Mouse (Mus musculus) heart, embryonic 11.5 days (tissue): ENCODE data around the gene Iqschfp. TPM values are rescaled to one million over a fixed set of nuclear protein-coding genes. Genes with fewer than 3 reads are reported as not detected.

Experiments used
- ATAC-seq: fragments of 200-750 bp; cut with Nextera tagmentation; replicated peaks from 2 replicates; pipeline ENCODE4 v1.8.0; 2017; ENCODE audit warnings: moderate library complexity; ENCODE audit not compliant: insufficient number of reproducible peaks, low FRiP score, low TSS enrichment
- H3K27ac ChIP-seq: fragments of 300-500 bp; sonication (generic); 2 replicates; pipeline ENCODE4 v1.5.1; 2014; ENCODE audit warnings: mild to moderate bottlenecking, low read depth, low read length
- H3K27me3 ChIP-seq: fragments of 300-500 bp; sonication (generic); 2 replicates; pipeline ENCODE4 v1.6.1; 2014; ENCODE audit warnings: mild to moderate bottlenecking, low read length, mixed read lengths; ENCODE audit not compliant: control insufficient read depth, insufficient read depth
- H3K36me3 ChIP-seq: fragments of 300-500 bp; sonication (generic); 2 replicates; pipeline ENCODE4 v1.6.1; 2014; ENCODE audit warnings: mild to moderate bottlenecking, low read length, moderate library complexity, mixed read lengths; ENCODE audit not compliant: control insufficient read depth, insufficient read depth
- H3K4me1 ChIP-seq: fragments of 300-500 bp; sonication (generic); 2 replicates; pipeline ENCODE4 v1.6.1; 2014; ENCODE audit warnings: low read length; ENCODE audit not compliant: control insufficient read depth, insufficient read depth
- H3K4me2 ChIP-seq: fragments of 300-500 bp; sonication (generic); 2 replicates; pipeline ENCODE4 v1.6.1; 2014; ENCODE audit warnings: mild to moderate bottlenecking, moderate library complexity
- H3K4me3 ChIP-seq: fragments of 300-500 bp; sonication (generic); 2 replicates; pipeline ENCODE4 v1.5.1; 2014; ENCODE audit warnings: low read depth, low read length
- H3K9ac ChIP-seq: fragments of 300-500 bp; sonication (generic); 2 replicates; pipeline ENCODE4 v1.6.1; 2014; ENCODE audit warnings: mild to moderate bottlenecking, low read depth, low read length, moderate library complexity
- H3K9me3 ChIP-seq: fragments of 300-500 bp; sonication (generic); replicated peaks from 2 replicates; pipeline ENCODE4 v1.6.1; 2016; ENCODE audit warnings: low read length; ENCODE audit not compliant: control insufficient read depth
- WGBS: fragments of 180-500 bp; shearing (Covaris S2); extraction: QIAGEN DNeasy Blood & Tissue Kit; methylation state at CpG from one replicate; pipeline ENCODE4 v1.1.7; 2014; ENCODE audit not compliant: insufficient replicate concordance; 5-methylcytosine and 5-hydroxymethylcytosine counted together
- polyA plus RNA-seq: library from polyadenylated mRNA; unstranded; fragments of >200 nt; fragmentation: Nextera tagmentation; extraction: Ambion mirVana; gene quantifications from 2 replicates; pipeline ENCODE4 v1.2.1, GENCODE M21; 2014

The Iqschfp gene
- polyA plus RNA-seq, 1 experiment from 2014 or later = 0.26 TPM

DNA sequence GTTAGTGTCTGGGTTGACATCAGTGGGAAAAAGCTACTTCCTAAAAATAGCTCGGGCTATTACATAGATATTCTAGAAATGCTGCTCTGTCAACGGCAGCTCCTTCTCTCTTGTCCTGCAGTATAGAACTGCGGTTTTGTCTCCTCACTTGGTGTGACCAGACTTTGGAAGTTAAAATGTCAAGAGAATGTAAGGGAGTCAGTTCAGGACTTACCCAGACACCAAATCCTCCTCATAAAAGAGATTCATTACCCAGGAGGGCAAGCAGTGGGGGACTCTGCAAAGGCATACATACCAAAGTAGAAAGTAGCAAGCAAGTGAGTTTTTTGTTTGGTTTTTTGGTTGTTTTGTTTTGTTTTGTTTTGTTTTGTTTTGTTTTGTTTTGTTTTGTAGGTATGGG, 520.2 kb downstream of the Iqschfp start:
- H3K27ac ChIP-seq = no peak overlapping the region
- H3K9me3 ChIP-seq = no peaks in the 10 kb centered on the region
- H3K4me1 ChIP-seq = peaks cover 9% of the 10 kb centered on the region; the same call in 1 of the 2 replicates
- H3K4me3 ChIP-seq = no peak overlapping the region
- no peak for ATAC-seq
- H3K27me3 ChIP-seq = no peaks in the 10 kb centered on the region
- no peaks in the 10 kb centered on the region for H3K36me3 ChIP-seq
- H3K9ac ChIP-seq = no peak overlapping the region
- 24% methylated on average over 3 of the region's 3 CpGs for WGBS
- no peak overlapping the region for H3K4me2 ChIP-seq

DNA sequence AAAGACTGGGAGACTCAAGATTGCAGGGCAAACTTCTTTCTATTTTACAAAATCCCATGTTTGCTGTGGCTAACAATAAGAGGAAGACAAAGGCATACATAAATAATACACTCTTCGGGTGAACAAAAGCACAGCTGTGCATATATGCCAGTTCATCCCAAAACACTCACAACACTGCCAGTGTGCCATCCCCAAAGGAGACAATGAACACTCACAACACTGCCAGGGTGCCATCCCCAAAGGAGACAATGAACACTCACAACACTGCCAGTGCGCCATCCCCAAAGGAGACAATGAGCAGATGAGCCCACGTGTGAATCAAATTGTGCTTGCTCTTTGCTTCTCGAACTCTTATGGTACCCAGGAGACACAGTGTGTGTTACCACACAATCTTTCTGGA, 527.8 kb downstream of the Iqschfp start:
- H3K27me3 ChIP-seq = no peaks in the 10 kb centered on the region
- no peak overlapping the region for H3K4me3 ChIP-seq
- 78% methylated on average over 4 of the region's 4 CpGs for WGBS
- no peak overlapping the region for H3K9ac ChIP-seq
- no peak overlapping the region for H3K27ac ChIP-seq
- no peaks in the 10 kb centered on the region for H3K4me1 ChIP-seq
- no peak for ATAC-seq
- no peaks in the 10 kb centered on the region for H3K9me3 ChIP-seq
- H3K4me2 ChIP-seq = no peak overlapping the region
- no peaks in the 10 kb centered on the region for H3K36me3 ChIP-seq

DNA sequence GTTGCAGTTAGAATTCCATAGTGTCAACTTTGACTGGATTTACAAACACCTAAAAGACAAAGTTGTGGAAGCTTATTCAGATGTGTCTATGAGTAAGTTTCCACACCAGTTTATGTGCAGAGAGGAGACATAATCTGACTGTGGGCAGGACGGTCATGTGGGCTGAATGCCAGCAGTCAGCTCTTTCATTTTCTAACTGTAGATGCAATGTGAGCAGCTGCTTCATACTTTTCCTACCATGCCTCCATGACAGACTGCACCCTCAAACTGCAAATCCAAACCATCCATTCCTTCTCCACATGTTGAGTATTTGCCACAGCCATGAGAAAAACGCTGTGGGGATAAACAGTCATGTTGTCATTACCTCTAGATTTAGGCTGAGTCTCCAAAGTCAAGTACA, 528.9 kb downstream of the Iqschfp start:
- Histone ChIP-seq H3K36me3 (no peaks in the 10 kb centered on the region), H3K9ac (no peak overlapping the region), H3K27me3 (no peaks in the 10 kb centered on the region), H3K4me3 (no peak overlapping the region), H3K27ac (no peak overlapping the region), H3K9me3 (no peaks in the 10 kb centered on the region), H3K4me1 (no peaks in the 10 kb centered on the region), H3K4me2 (no peak overlapping the region)
- 75% methylated on average over 2 of the region's 2 CpGs for WGBS
- no peak for ATAC-seq

DNA sequence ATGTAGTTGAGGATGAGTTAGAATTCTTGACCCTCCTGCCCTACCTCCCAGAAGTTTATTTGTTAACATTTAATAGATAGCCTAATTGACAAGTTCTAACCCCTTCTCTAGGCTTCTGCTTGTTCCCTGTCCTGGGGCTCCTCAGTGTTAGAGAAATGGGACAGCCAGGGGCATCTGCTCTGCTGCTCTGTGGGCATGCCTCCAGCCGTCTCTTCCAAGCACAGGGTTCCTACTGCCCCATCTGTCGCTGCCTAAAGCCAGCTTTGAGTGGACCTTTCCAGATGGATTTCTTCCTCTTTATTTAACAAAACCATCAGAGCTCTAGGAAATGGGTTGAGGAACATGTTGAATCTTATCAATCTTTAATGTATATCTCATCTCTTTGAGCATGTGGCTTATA, 529.8 kb downstream of the Iqschfp start:
- Histone ChIP-seq H3K27me3 (no peaks in the 10 kb centered on the region), H3K4me1 (no peaks in the 10 kb centered on the region), H3K27ac (no peak overlapping the region), H3K4me3 (no peak overlapping the region), H3K9me3 (no peaks in the 10 kb centered on the region), H3K36me3 (no peaks in the 10 kb centered on the region), H3K4me2 (no peak overlapping the region), H3K9ac (no peak overlapping the region)
- ATAC-seq = no peak
- WGBS = 78% methylated on average over 2 of the region's 2 CpGs

DNA sequence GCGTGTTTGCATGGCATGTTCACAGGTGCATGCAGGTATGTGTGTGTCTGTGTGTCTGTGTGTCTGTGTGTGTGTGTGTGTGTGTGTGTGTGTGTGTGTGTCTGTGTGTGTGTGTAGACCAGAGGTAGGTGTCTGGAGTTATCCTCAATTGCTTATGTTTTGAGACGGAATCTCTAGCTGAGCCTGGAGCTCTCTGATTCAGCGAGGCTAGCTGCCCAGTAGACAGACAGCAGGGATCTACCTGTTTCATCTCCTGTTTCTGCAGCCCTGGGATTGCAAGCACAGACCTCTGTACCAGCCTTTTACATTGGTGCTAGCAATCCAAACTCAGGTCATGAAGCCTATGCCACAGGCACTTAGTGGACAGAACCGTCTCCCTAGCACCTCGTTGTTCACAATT, 536.0 kb downstream of the Iqschfp start:
- WGBS = 81% methylated on average over 5 of the region's 5 CpGs
- ATAC-seq = no peak
- no peaks in the 10 kb centered on the region for H3K27me3 ChIP-seq

DNA sequence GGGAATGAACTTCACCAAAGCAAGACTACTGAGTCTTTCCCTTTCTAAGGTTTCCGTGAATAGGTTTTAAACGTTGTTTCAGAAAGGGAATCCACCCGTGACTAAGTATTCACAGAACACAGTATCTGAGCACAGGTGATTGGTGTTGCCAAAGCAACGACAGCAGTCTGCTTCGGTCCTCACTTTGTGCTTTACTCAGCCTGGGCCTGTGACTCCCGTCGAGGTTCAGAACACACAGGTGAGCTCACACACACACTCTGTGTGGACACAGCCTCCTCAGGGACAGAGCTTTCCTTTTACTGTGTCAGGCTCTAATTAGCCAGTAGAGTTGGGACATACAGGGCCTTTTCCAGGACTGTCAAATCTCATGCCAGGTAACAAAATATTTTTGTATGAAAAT, 542.4 kb downstream of the Iqschfp start:
- no peaks in the 10 kb centered on the region for H3K4me1 ChIP-seq
- 77% methylated on average over 7 of the region's 7 CpGs for WGBS
- H3K9me3 ChIP-seq = no peaks in the 10 kb centered on the region
- H3K9ac ChIP-seq = no peak overlapping the region
- H3K4me2 ChIP-seq = no peak overlapping the region
- H3K27ac ChIP-seq = no peak overlapping the region
- no peaks in the 10 kb centered on the region for H3K36me3 ChIP-seq
- H3K27me3 ChIP-seq = no peaks in the 10 kb centered on the region
- H3K4me3 ChIP-seq = no peak overlapping the region
- ATAC-seq = no peak

More for the DNA sequence above, 536.0 kb downstream of the Iqschfp start:
- Histone ChIP-seq H3K9ac (no peak overlapping the region), H3K4me3 (no peak overlapping the region), H3K27ac (no peak overlapping the region), H3K4me1 (no peaks in the 10 kb centered on the region), H3K4me2 (no peak overlapping the region), H3K36me3 (no peaks in the 10 kb centered on the region), H3K9me3 (no peaks in the 10 kb centered on the region)

DNA sequence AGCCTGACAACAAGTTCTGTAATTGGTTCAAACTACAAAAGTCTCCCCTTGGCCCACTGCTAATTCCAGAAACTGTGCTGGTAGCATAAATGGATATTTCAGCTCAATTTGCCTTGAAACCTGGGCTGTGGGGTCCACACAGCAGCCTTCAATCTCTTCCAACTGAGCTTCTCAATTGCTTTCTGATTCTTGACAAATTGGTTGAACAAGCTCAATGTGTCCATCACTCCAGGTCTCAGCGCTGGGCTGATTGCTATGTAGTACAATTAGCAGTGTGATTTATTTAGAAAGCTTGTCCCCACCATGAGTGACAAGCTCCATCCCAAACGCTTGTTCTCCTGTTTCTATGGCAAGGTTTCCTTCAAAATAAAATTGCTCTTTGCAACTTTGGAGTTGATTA, 542.9 kb downstream of the Iqschfp start:
- no peak overlapping the region for H3K4me3 ChIP-seq
- 73% methylated on average over 2 of the region's 2 CpGs for WGBS
- H3K4me1 ChIP-seq = no peaks in the 10 kb centered on the region
- no peak overlapping the region for H3K27ac ChIP-seq
- no peak overlapping the region for H3K9ac ChIP-seq
- no peaks in the 10 kb centered on the region for H3K36me3 ChIP-seq
- H3K27me3 ChIP-seq = no peaks in the 10 kb centered on the region
- no peak for ATAC-seq
- no peaks in the 10 kb centered on the region for H3K9me3 ChIP-seq
- no peak overlapping the region for H3K4me2 ChIP-seq

DNA sequence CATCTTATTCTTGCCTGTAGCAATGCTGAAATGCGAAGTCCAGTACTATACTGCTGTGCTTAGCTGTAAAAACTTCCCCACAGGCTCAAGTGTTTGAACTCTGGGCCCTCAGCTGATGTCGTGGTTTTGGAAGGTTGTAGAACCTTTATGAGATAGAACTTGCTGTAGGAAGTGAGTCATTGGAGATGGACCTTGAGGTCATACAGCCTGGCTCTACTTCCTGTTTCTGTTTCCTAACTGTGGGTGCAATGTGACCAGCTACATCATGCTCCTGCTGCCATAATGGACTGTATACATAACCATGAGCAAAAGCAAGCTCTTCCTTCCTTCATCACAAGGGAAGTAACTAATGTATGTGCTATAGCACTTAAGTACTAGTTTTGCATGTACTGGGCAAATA, 556.4 kb downstream of the Iqschfp start:
- 66% methylated on average over 2 of the region's 2 CpGs for WGBS
- Histone ChIP-seq H3K4me1 (no peaks in the 10 kb centered on the region), H3K4me2 (no peak overlapping the region), H3K9me3 (no peaks in the 10 kb centered on the region), H3K4me3 (no peak overlapping the region), H3K36me3 (no peaks in the 10 kb centered on the region), H3K27ac (no peak overlapping the region), H3K9ac (no peak overlapping the region), H3K27me3 (no peaks in the 10 kb centered on the region)
- ATAC-seq = no peak

DNA sequence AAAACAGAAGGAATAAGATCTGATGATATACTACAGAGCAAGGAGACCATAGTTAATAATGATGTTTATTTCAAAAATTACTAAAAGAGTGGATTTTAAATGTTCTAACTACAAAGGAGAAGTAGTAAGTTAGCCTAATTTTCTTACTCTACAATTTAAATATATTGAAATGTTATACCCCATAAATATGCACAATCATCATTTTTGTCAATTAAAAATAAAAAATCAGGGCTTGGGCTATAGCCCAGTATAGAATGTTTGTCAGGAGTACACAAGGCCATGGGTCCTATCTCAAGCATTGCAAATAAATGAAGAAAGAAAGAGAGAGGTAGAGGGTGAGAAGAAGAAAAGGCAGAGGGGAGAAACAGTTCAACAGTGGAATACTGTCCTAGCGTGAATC, 559.6 kb downstream of the Iqschfp start:
- H3K9me3 ChIP-seq = no peaks in the 10 kb centered on the region
- no peak overlapping the region for H3K4me2 ChIP-seq
- no peak overlapping the region for H3K9ac ChIP-seq
- WGBS = 82% methylated on average over 1 of the region's 1 CpGs
- ATAC-seq = no peak
- H3K27me3 ChIP-seq = no peaks in the 10 kb centered on the region
- H3K36me3 ChIP-seq = no peaks in the 10 kb centered on the region
- no peak overlapping the region for H3K27ac ChIP-seq
- H3K4me3 ChIP-seq = no peak overlapping the region
- H3K4me1 ChIP-seq = no peaks in the 10 kb centered on the region; the same call in 1 of the 2 replicates
